Mouse (Mus musculus): ENCODE results near the gene Sema6d. TPM values are rescaled to one million over a fixed set of nuclear protein-coding genes. Genes with fewer than 3 reads are reported as not detected.

The Sema6d gene
- polyA plus RNA-seq, 1 experiment from 2014 or later, result 14.6 TPM

DNA sequence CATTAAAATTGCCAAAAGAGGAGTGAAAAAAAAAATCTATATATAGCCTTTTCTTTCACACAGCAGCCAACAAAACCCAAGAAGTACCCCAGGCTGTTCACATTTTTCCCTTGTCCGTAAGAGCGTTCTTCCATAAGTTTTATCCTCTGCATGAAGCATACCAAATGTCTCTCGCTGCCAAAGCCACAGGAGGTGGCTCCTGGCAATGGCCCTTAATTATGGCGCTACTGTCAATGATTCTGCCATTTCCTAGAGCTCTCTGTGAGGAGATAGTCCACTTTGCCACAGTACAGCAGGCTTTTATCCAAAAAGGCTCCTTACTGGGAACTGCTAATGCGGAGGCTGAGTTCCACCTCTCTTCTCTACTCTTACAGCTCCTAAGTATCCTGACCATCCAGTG lies 104.3 kb downstream of the Sema6d start:
- no peak overlapping the region for H3K9ac ChIP-seq (ENCODE audit: low read depth, low read length)
- no peak overlapping the region for H3K4me2 ChIP-seq (ENCODE audit: low read depth, low read length)
- ATAC-seq (ENCODE audit: low read depth) (no peak), DNase-seq (ENCODE audit: low spot score) (no peak)
- H3K27ac ChIP-seq (replicated peaks; ENCODE audit: low read depth, low read length), result no peak overlapping the region
- H3K4me1 ChIP-seq (ENCODE audit: control insufficient read depth, insufficient read depth, low read length), result no peaks in the 10 kb centered on the region
- H3K27me3 ChIP-seq (replicated peaks; ENCODE audit: control insufficient read depth, insufficient read depth, low read length), result no peaks in the 10 kb centered on the region
- no peak overlapping the region for H3K4me3 ChIP-seq (ENCODE audit: low read depth, low read length)
- no peaks in the 10 kb centered on the region for H3K9me3 ChIP-seq (ENCODE audit: control insufficient read depth, low read length)
- WGBS, result 85% methylated on average over 5 of the region's 5 CpGs
- H3K36me3 ChIP-seq (ENCODE audit: control insufficient read depth, insufficient read depth, low read length), result no peaks in the 10 kb centered on the region

GRCm38 (mm10) chr2:124201493-124201892 lies 111.7 kb downstream of the Sema6d start:
- Histone ChIP-seq H3K4me2 (ENCODE audit: low read depth, low read length) (no peak overlapping the region), H3K4me1 (ENCODE audit: control insufficient read depth, insufficient read depth, low read length) (no peaks in the 10 kb centered on the region; the same call in 1 of the 2 replicates), H3K9ac (ENCODE audit: low read depth, low read length) (no peak overlapping the region), H3K9me3 (ENCODE audit: control insufficient read depth, low read length) (no peaks in the 10 kb centered on the region), H3K27me3 (replicated peaks; ENCODE audit: control insufficient read depth, insufficient read depth, low read length) (no peaks in the 10 kb centered on the region), H3K4me3 (ENCODE audit: low read depth, low read length) (no peak overlapping the region), H3K27ac (replicated peaks; ENCODE audit: low read depth, low read length) (no peak overlapping the region), H3K36me3 (ENCODE audit: control insufficient read depth, insufficient read depth, low read length) (no peaks in the 10 kb centered on the region)
- 88% methylated on average over 5 of the region's 5 CpGs for WGBS
- DNase-seq (ENCODE audit: low spot score) (no peak), ATAC-seq (ENCODE audit: low read depth) (no peak)

GRCm38 (mm10) chr2:124202475-124202990 lies 112.8 kb downstream of the Sema6d start:
- Histone ChIP-seq H3K27ac (replicated peaks; ENCODE audit: low read depth, low read length) (no peak overlapping the region), H3K36me3 (ENCODE audit: control insufficient read depth, insufficient read depth, low read length) (no peaks in the 10 kb centered on the region), H3K9me3 (ENCODE audit: control insufficient read depth, low read length) (no peaks in the 10 kb centered on the region), H3K9ac (ENCODE audit: low read depth, low read length) (no peak overlapping the region), H3K4me2 (ENCODE audit: low read depth, low read length) (no peak overlapping the region), H3K4me3 (ENCODE audit: low read depth, low read length) (no peak overlapping the region), H3K4me1 (ENCODE audit: control insufficient read depth, insufficient read depth, low read length) (no peaks in the 10 kb centered on the region; the same call in 1 of the 2 replicates), H3K27me3 (replicated peaks; ENCODE audit: control insufficient read depth, insufficient read depth, low read length) (no peaks in the 10 kb centered on the region)
- 30% methylated on average over 4 of the region's 4 CpGs for WGBS
- no peak for DNase-seq (ENCODE audit: low spot score)
- ATAC-seq (ENCODE audit: low read depth), result no peak

- no peak for ATAC-seq (ENCODE audit: low read depth)
- H3K4me1 ChIP-seq (ENCODE audit: control insufficient read depth, insufficient read depth, low read length), result no peaks in the 10 kb centered on the region; the same call in 1 of the 2 replicates
- no peaks in the 10 kb centered on the region for H3K9me3 ChIP-seq (ENCODE audit: control insufficient read depth, low read length)
- no peak for DNase-seq (ENCODE audit: low spot score)
- H3K27ac ChIP-seq (replicated peaks; ENCODE audit: low read depth, low read length), result no peak overlapping the region
- H3K4me2 ChIP-seq (ENCODE audit: low read depth, low read length), result no peak overlapping the region
- H3K9ac ChIP-seq (ENCODE audit: low read depth, low read length), result no peak overlapping the region
- WGBS, result 67% methylated on average over 5 of the region's 5 CpGs
- no peaks in the 10 kb centered on the region for H3K27me3 ChIP-seq (replicated peaks; ENCODE audit: control insufficient read depth, insufficient read depth, low read length)
- no peaks in the 10 kb centered on the region for H3K36me3 ChIP-seq (ENCODE audit: control insufficient read depth, insufficient read depth, low read length)
- H3K4me3 ChIP-seq (ENCODE audit: low read depth, low read length), result no peak overlapping the region
Measured at GRCm38 (mm10) chr2:124205811-124206210, 116.0 kb downstream of the Sema6d start.

DNA sequence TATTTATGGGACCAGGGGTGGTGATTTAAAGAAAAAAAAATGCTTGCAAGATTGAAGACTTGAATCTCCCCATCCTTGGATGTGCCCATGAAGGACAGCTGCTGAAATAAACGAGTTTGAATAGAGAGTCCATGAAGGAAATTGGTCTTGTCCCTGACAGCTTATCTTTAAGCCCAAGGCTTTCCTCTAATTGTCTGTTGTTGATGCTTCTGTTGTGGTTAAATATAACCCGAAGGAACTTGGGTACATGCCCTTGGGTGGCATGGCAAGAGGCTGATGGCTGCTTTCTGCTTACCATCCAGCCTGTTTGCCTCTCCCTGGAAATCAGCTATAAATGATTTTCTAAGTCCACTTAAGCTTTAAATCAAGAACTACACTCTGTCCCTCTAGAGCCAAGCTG lies 118.5 kb downstream of the Sema6d start:
- Histone ChIP-seq H3K9me3 (ENCODE audit: control insufficient read depth, low read length) (no peaks in the 10 kb centered on the region), H3K9ac (ENCODE audit: low read depth, low read length) (no peak overlapping the region), H3K27me3 (replicated peaks; ENCODE audit: control insufficient read depth, insufficient read depth, low read length) (no peaks in the 10 kb centered on the region), H3K4me2 (ENCODE audit: low read depth, low read length) (no peak overlapping the region), H3K36me3 (ENCODE audit: control insufficient read depth, insufficient read depth, low read length) (no peaks in the 10 kb centered on the region), H3K4me3 (ENCODE audit: low read depth, low read length) (no peak overlapping the region), H3K4me1 (ENCODE audit: control insufficient read depth, insufficient read depth, low read length) (no peaks in the 10 kb centered on the region; the same call in 1 of the 2 replicates), H3K27ac (replicated peaks; ENCODE audit: low read depth, low read length) (no peak overlapping the region)
- ATAC-seq (ENCODE audit: low read depth) (no peak), DNase-seq (ENCODE audit: low spot score) (no peak)
- 47% methylated on average over 2 of the region's 2 CpGs for WGBS

- Histone ChIP-seq H3K9ac (ENCODE audit: low read depth, low read length) (no peak overlapping the region), H3K27me3 (replicated peaks; ENCODE audit: control insufficient read depth, insufficient read depth, low read length) (no peaks in the 10 kb centered on the region), H3K27ac (replicated peaks; ENCODE audit: low read depth, low read length) (no peak overlapping the region), H3K36me3 (ENCODE audit: control insufficient read depth, insufficient read depth, low read length) (no peaks in the 10 kb centered on the region), H3K4me1 (ENCODE audit: control insufficient read depth, insufficient read depth, low read length) (no peaks in the 10 kb centered on the region), H3K9me3 (ENCODE audit: control insufficient read depth, low read length) (no peaks in the 10 kb centered on the region), H3K4me2 (ENCODE audit: low read depth, low read length) (no peak overlapping the region), H3K4me3 (ENCODE audit: low read depth, low read length) (no peak overlapping the region)
- DNase-seq (ENCODE audit: low spot score) (no peak), ATAC-seq (ENCODE audit: low read depth) (no peak)
- 72% methylated on average over 7 of the region's 7 CpGs for WGBS
Measured at GRCm38 (mm10) chr2:124223559-124223958, 133.8 kb downstream of the Sema6d start.

DNA sequence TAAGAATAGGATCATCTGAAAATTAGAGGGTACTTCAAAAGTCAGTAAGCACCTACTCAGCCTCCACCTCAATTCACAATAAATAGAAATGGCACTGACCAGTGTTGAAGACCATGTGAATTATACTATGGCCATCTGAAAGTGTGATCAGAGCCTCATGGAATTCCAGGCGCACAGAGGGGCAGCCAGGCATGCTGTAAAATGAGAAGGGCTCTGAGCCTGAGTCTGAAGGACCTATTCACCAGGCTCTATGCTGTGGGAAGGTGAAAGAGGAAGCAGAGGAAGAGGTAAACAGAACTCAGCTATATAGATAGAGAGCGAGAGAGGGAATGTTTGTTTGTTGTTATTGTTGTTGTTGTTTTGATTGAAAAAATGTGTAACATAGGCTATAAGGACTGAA lies 134.6 kb downstream of the Sema6d start:
- Histone ChIP-seq H3K9me3 (ENCODE audit: control insufficient read depth, low read length) (no peaks in the 10 kb centered on the region), H3K27ac (replicated peaks; ENCODE audit: low read depth, low read length) (no peak overlapping the region), H3K9ac (ENCODE audit: low read depth, low read length) (no peak overlapping the region), H3K4me1 (ENCODE audit: control insufficient read depth, insufficient read depth, low read length) (no peaks in the 10 kb centered on the region), H3K36me3 (ENCODE audit: control insufficient read depth, insufficient read depth, low read length) (no peaks in the 10 kb centered on the region), H3K4me2 (ENCODE audit: low read depth, low read length) (no peak overlapping the region), H3K4me3 (ENCODE audit: low read depth, low read length) (no peak overlapping the region), H3K27me3 (replicated peaks; ENCODE audit: control insufficient read depth, insufficient read depth, low read length) (no peaks in the 10 kb centered on the region)
- 48% methylated on average over 2 of the region's 2 CpGs for WGBS
- DNase-seq (ENCODE audit: low spot score) (no peak), ATAC-seq (ENCODE audit: low read depth) (no peak)

DNA sequence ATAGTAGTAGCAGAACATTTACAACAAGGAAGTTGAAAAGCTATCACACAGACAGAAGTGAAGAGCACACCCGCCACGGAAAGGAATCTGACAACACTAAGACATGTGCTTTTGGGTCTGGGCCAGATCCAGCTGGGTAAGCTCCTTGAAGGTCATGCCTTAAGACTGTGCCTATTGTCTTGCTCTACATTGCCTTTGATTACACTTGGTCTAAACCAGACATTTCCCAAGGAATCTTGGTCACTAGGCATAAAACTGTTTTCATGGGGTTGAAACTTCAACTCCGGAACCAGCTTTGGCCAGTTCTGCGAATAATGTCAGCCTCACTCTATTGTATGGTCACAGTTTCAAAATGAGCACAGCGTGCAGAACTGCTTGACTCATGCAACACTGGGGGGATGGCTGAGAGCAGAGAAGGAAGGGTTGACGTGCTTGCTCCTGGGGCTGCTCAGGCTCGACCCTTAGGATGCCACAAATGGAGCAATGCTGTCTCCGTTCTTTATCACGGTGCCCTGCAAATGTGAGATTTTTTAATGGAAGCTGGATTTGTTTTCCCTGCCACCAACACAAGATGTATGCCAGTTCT lies 145.0 kb downstream of the Sema6d start:
- Histone ChIP-seq H3K27me3 (replicated peaks; ENCODE audit: control insufficient read depth, insufficient read depth, low read length) (no peaks in the 10 kb centered on the region), H3K4me1 (ENCODE audit: control insufficient read depth, insufficient read depth, low read length) (no peaks in the 10 kb centered on the region), H3K9ac (ENCODE audit: low read depth, low read length) (no peak overlapping the region), H3K4me2 (ENCODE audit: low read depth, low read length) (no peak overlapping the region), H3K9me3 (ENCODE audit: control insufficient read depth, low read length) (no peaks in the 10 kb centered on the region), H3K36me3 (ENCODE audit: control insufficient read depth, insufficient read depth, low read length) (no peaks in the 10 kb centered on the region), H3K4me3 (ENCODE audit: low read depth, low read length) (no peak overlapping the region), H3K27ac (replicated peaks; ENCODE audit: low read depth, low read length) (no peak overlapping the region)
- DNase-seq (ENCODE audit: low spot score), result no peak
- WGBS, result 79% methylated on average over 9 of the region's 9 CpGs
- no peak for ATAC-seq (ENCODE audit: low read depth)
